Mouse (Mus musculus) kidney, embryonic 15.5 days (tissue): ENCODE measurements around the gene Klhdc10. TPM values are rescaled to one million over a fixed set of nuclear protein-coding genes. Genes with fewer than 3 reads are reported as not detected.
A peak's percentile ranks its signal among the peaks of the same experiment; 100 is the strongest.

Source experiments
- ATAC-seq: fragments of 200-750 bp; cut with Nextera tagmentation; replicated peaks from 2 replicates; pipeline ENCODE4 v1.8.0; 2017; ENCODE audit warnings: moderate TSS enrichment; ENCODE audit not compliant: low FRiP score
- H3K27ac ChIP-seq: fragments of 300-500 bp; sonication (generic); 2 replicates; pipeline ENCODE4 v1.5.1; 2015; ENCODE audit warnings: mild to moderate bottlenecking, inconsistent platforms
- H3K27me3 ChIP-seq: fragments of 300-500 bp; sonication (generic); 2 replicates; pipeline ENCODE4 v1.6.1; 2015; ENCODE audit warnings: inconsistent platforms
- H3K36me3 ChIP-seq: fragments of 300-500 bp; sonication (generic); 2 replicates; pipeline ENCODE4 v1.6.1; 2015; ENCODE audit warnings: inconsistent platforms
- H3K4me1 ChIP-seq: fragments of 300-500 bp; sonication (generic); 2 replicates; pipeline ENCODE4 v1.6.1; 2015; ENCODE audit warnings: inconsistent platforms
- H3K4me2 ChIP-seq: fragments of 300-500 bp; sonication (generic); 2 replicates; pipeline ENCODE4 v1.6.1; 2015; ENCODE audit warnings: moderate library complexity, mild to moderate bottlenecking, inconsistent platforms
- H3K4me3 ChIP-seq: fragments of 300-500 bp; sonication (generic); replicated peaks from 2 replicates; pipeline ENCODE4 v1.5.1; 2015; ENCODE audit warnings: mild to moderate bottlenecking, inconsistent platforms
- H3K9ac ChIP-seq: fragments of 300-500 bp; sonication (generic); 2 replicates; pipeline ENCODE4 v1.6.1; 2015; ENCODE audit warnings: mild to moderate bottlenecking, inconsistent platforms
- H3K9me3 ChIP-seq: fragments of 300-500 bp; sonication (generic); replicated peaks from 2 replicates; pipeline ENCODE4 v1.6.1; 2016; ENCODE audit warnings: inconsistent platforms
- WGBS: fragments of 180-500 bp; shearing (Covaris S2); methylation state at CpG from one replicate; pipeline ENCODE4 v1.1.7; 2015; ENCODE audit warnings: mixed read lengths; 5-methylcytosine and 5-hydroxymethylcytosine counted together
- polyA plus RNA-seq: library from polyadenylated mRNA; unstranded; fragments of >200 nt; fragmentation: Nextera tagmentation; extraction: Ambion mirVana; gene quantifications from 2 replicates; pipeline ENCODE4 v1.2.1, GENCODE M21; 2015

Gene Klhdc10
- polyA plus RNA-seq, 1 experiment from 2014 or later = 33.2 TPM

GRCm38 (mm10) chr6:30459056-30459747 is 57.5 kb downstream of the Klhdc10 start:
- WGBS = 71% methylated on average over 16 of the region's 16 CpGs
- Histone ChIP-seq H3K9ac (peak overlapping the region; percentile 59), H3K4me3 (peak overlapping the region; percentile 48), H3K4me2 (peak overlapping the region; percentile 74), H3K9me3 (no peaks in the 10 kb centered on the region), H3K36me3 (peaks cover 20% of the 10 kb centered on the region), H3K27me3 (no peaks in the 10 kb centered on the region), H3K27ac (peak overlapping the region; percentile 98), H3K4me1 (peaks cover 46% of the 10 kb centered on the region)
- ATAC-seq = no peak

- WGBS = 5% methylated on average over 40 of the region's 40 CpGs
- H3K4me3 ChIP-seq = peak overlapping the region; percentile 48
These were observed 58.4 kb downstream of the Klhdc10 start for GRCm38 (mm10) chr6:30459811-30460749.

GRCm38 (mm10) chr6:30460750-30461446 is 59.2 kb downstream of the Klhdc10 start:
- Histone ChIP-seq H3K9me3 (no peaks in the 10 kb centered on the region), H3K9ac (peak overlapping the region; percentile 59; the same call in 1 of the 2 replicates), H3K4me2 (peak overlapping the region; percentile 74), H3K27ac (peak overlapping the region; percentile 98), H3K36me3 (0 out of 2 replicates have a peak, but pooled peaks cover 4% of the 10 kb centered on the region), H3K4me3 (peak overlapping the region; percentile 20), H3K27me3 (no peaks in the 10 kb centered on the region), H3K4me1 (peaks cover 60% of the 10 kb centered on the region)
- WGBS = 10% methylated on average over 17 of the region's 19 CpGs
- ATAC-seq = peak; percentile 93

More at GRCm38 (mm10) chr6:30459811-30460749, 58.4 kb downstream of the Klhdc10 start:
- Histone ChIP-seq H3K4me1 (peaks cover 52% of the 10 kb centered on the region), H3K4me2 (peak overlapping the region; percentile 74), H3K9ac (peak overlapping the region; percentile 59), H3K27ac (peak overlapping the region; percentile 98), H3K27me3 (no peaks in the 10 kb centered on the region), H3K36me3 (peaks cover 11% of the 10 kb centered on the region), H3K9me3 (no peaks in the 10 kb centered on the region)
- ATAC-seq = peak; percentile 55; the same call in 1 of the 2 replicates

- Histone ChIP-seq H3K27me3 (no peaks in the 10 kb centered on the region), H3K9ac (no peak overlapping the region), H3K4me1 (peaks cover 69% of the 10 kb centered on the region), H3K4me2 (no peak overlapping the region), H3K27ac (peak overlapping the region; percentile 98), H3K4me3 (no peak overlapping the region), H3K36me3 (no peaks in the 10 kb centered on the region), H3K9me3 (no peaks in the 10 kb centered on the region)
- 80% methylated on average over 12 of the region's 13 CpGs for WGBS
- no peak for ATAC-seq
These were observed 60.2 kb downstream of the Klhdc10 start for GRCm38 (mm10) chr6:30461755-30462344.

GRCm38 (mm10) chr6:30462822-30463221 is 61.2 kb downstream of the Klhdc10 start:
- 5% methylated on average over 7 of the region's 7 CpGs for WGBS
- H3K27me3 ChIP-seq = no peaks in the 10 kb centered on the region
- ATAC-seq = no peak

GRCm38 (mm10) chr6:30465586-30465985 is 63.9 kb downstream of the Klhdc10 start:
- Histone ChIP-seq H3K9ac (no peak overlapping the region), H3K4me2 (no peak overlapping the region)
- ATAC-seq = no peak

More at GRCm38 (mm10) chr6:30462822-30463221, 61.2 kb downstream of the Klhdc10 start:
- H3K4me1 ChIP-seq = peaks cover 76% of the 10 kb centered on the region
- no peaks in the 10 kb centered on the region for H3K9me3 ChIP-seq
- no peaks in the 10 kb centered on the region for H3K36me3 ChIP-seq
- no peak overlapping the region for H3K4me3 ChIP-seq
- H3K4me2 ChIP-seq = no peak overlapping the region
- H3K27ac ChIP-seq = peak overlapping the region; percentile 85
- no peak overlapping the region for H3K9ac ChIP-seq

GRCm38 (mm10) chr6:30468058-30468457 is 66.4 kb downstream of the Klhdc10 start:
- Histone ChIP-seq H3K4me2 (no peak overlapping the region), H3K4me1 (peaks cover 51% of the 10 kb centered on the region), H3K36me3 (no peaks in the 10 kb centered on the region), H3K9ac (no peak overlapping the region), H3K27me3 (no peaks in the 10 kb centered on the region), H3K27ac (no peak overlapping the region), H3K9me3 (no peaks in the 10 kb centered on the region), H3K4me3 (no peak overlapping the region)
- WGBS = 64% methylated on average over 1 of the region's 1 CpGs
- ATAC-seq = no peak

More at GRCm38 (mm10) chr6:30465586-30465985, 63.9 kb downstream of the Klhdc10 start:
- WGBS = 76% methylated on average over 11 of the region's 11 CpGs
- H3K4me1 ChIP-seq = peaks cover 75% of the 10 kb centered on the region
- no peaks in the 10 kb centered on the region for H3K9me3 ChIP-seq
- no peaks in the 10 kb centered on the region for H3K36me3 ChIP-seq
- H3K4me3 ChIP-seq = no peak overlapping the region
- no peaks in the 10 kb centered on the region for H3K27me3 ChIP-seq
- no peak overlapping the region for H3K27ac ChIP-seq

- no peaks in the 10 kb centered on the region for H3K27me3 ChIP-seq
- no peak overlapping the region for H3K4me3 ChIP-seq
- no peak overlapping the region for H3K9ac ChIP-seq
- H3K4me1 ChIP-seq = peaks cover 46% of the 10 kb centered on the region
- H3K9me3 ChIP-seq = no peaks in the 10 kb centered on the region
- WGBS = 50% methylated on average over 12 of the region's 12 CpGs
- ATAC-seq = peak; percentile 68
- peak overlapping the region; percentile 62 for H3K27ac ChIP-seq
- no peaks in the 10 kb centered on the region for H3K36me3 ChIP-seq
- peak overlapping the region; percentile 25; the same call in 1 of the 2 replicates for H3K4me2 ChIP-seq
These were observed 67.0 kb downstream of the Klhdc10 start for GRCm38 (mm10) chr6:30468684-30469083.

GRCm38 (mm10) chr6:30469370-30469769 is 67.7 kb downstream of the Klhdc10 start:
- Histone ChIP-seq H3K4me1 (peaks cover 46% of the 10 kb centered on the region), H3K9ac (no peak overlapping the region), H3K27ac (peak overlapping the region; percentile 62), H3K9me3 (no peaks in the 10 kb centered on the region), H3K4me2 (no peak overlapping the region), H3K36me3 (no peaks in the 10 kb centered on the region), H3K4me3 (no peak overlapping the region), H3K27me3 (no peaks in the 10 kb centered on the region)
- peak; percentile 63; the same call in 1 of the 2 replicates for ATAC-seq
- WGBS = 76% methylated on average over 12 of the region's 12 CpGs

- no peak overlapping the region for H3K27ac ChIP-seq
- no peak overlapping the region for H3K9ac ChIP-seq
- no peak for ATAC-seq
- WGBS = 72% methylated on average over 3 of the region's 3 CpGs
- H3K4me3 ChIP-seq = no peak overlapping the region
- no peaks in the 10 kb centered on the region for H3K36me3 ChIP-seq
- H3K27me3 ChIP-seq = no peaks in the 10 kb centered on the region
- H3K4me1 ChIP-seq = peaks cover 24% of the 10 kb centered on the region
- no peak overlapping the region for H3K4me2 ChIP-seq
- no peaks in the 10 kb centered on the region for H3K9me3 ChIP-seq
These were observed 70.0 kb downstream of the Klhdc10 start for GRCm38 (mm10) chr6:30471706-30472105.
